Mouse (Mus musculus) MEL (cell line): ENCODE results near the gene Dnah6. TPM values are rescaled to one million over a fixed set of nuclear protein-coding genes. Genes with fewer than 3 reads are reported as not detected.

ENCODE experiments used
- DNase-seq: peaks from one replicate; pipeline ENCODE4 v3.0.0; 2011; ENCODE audit warnings: low read depth, low spot score
- H3K27ac ChIP-seq: 2 replicates; pipeline ENCODE4 v1.5.1; 2012; ENCODE audit warnings: low read depth, mild to moderate bottlenecking, control low read depth, low read length, moderate library complexity; ENCODE audit not compliant: control insufficient read depth
- H3K27me3 ChIP-seq, 2 experiments: fragments of 150-350 bp in 1 of 2; sonication (generic) in 1 of 2; 2 replicates each; pipeline ENCODE4 v1.6.1; 2012; ENCODE audit warnings: low read length in 2 of 2, mild to moderate bottlenecking in 2 of 2, improper control_type of control experiment in 1 of 2, moderate library complexity in 1 of 2; ENCODE audit not compliant: insufficient read depth in 2 of 2, control insufficient read depth in 1 of 2
- H3K36me3 ChIP-seq, 2 experiments: 2 replicates each; pipeline ENCODE4 v1.6.1; 2012 to 2014; ENCODE audit warnings: low read length in 2 of 2, improper control_type of control experiment in 1 of 2, inconsistent platforms in 1 of 2, mild to moderate bottlenecking in 1 of 2; ENCODE audit not compliant: insufficient read depth in 2 of 2, control insufficient read depth in 1 of 2
- H3K4me1 ChIP-seq, 2 experiments: fragments of 150-350 bp in 1 of 2; sonication (generic) in 1 of 2; 2 replicates each; pipeline ENCODE4 v1.6.1; 2012; ENCODE audit warnings: low read length in 2 of 2, improper control_type of control experiment in 1 of 2, mild to moderate bottlenecking in 1 of 2; ENCODE audit not compliant: insufficient read depth in 2 of 2, control insufficient read depth in 1 of 2
- H3K4me3 ChIP-seq, 2 experiments: fragments of 150-350 bp in 1 of 2; sonication (generic) in 1 of 2; 2 replicates each; pipeline ENCODE4 v1.5.1; 2012; ENCODE audit warnings: low read depth in 2 of 2, low read length in 2 of 2, mild to moderate bottlenecking in 2 of 2, moderate library complexity in 2 of 2, control low read depth in 1 of 2, improper control_type of control experiment in 1 of 2; ENCODE audit not compliant: control insufficient read depth in 1 of 2, insufficient read depth in 1 of 2
- H3K79me2 ChIP-seq: 2 replicates; pipeline ENCODE4 v1.6.1; 2012; ENCODE audit warnings: mild to moderate bottlenecking, low read length, moderate library complexity; ENCODE audit not compliant: control insufficient read depth, poor library complexity, insufficient read depth
- H3K9ac ChIP-seq: 2 replicates; pipeline ENCODE4 v1.6.1; 2012; ENCODE audit warnings: low read depth, mild to moderate bottlenecking, control low read depth, low read length, moderate library complexity; ENCODE audit not compliant: control insufficient read depth, poor library complexity, severe bottlenecking
- H3K9me3 ChIP-seq: fragments of 150-350 bp; sonication (generic); replicated peaks from 2 replicates; pipeline ENCODE4 v1.6.1; 2012; ENCODE audit warnings: mild to moderate bottlenecking, low read length, improper control_type of control experiment, moderate library complexity; ENCODE audit not compliant: insufficient read depth
- BHLHE40 ChIP-seq: IDR thresholded peaks from 2 replicates; pipeline ENCODE4 v1.6.1; 2012; ENCODE audit warnings: low read depth, mild to moderate bottlenecking, inconsistent platforms, low read length, improper control_type of control experiment, borderline replicate concordance
- CHD1 ChIP-seq: IDR thresholded peaks from 2 replicates; pipeline ENCODE4 v1.6.1; 2012; ENCODE audit warnings: low read depth, mild to moderate bottlenecking, inconsistent platforms, low read length, improper control_type of control experiment
- E2F4 ChIP-seq: IDR thresholded peaks from 2 replicates; pipeline ENCODE4 v1.6.1; 2011; ENCODE audit warnings: low read depth, low read length, improper control_type of control experiment, borderline replicate concordance
- EP300 ChIP-seq, 2 experiments: IDR thresholded peaks; 2 replicates each; pipeline ENCODE4 v1.6.1; 2011; ENCODE audit warnings: improper control_type of control experiment in 2 of 2, low read length in 2 of 2, low read depth in 1 of 2, mild to moderate bottlenecking in 1 of 2
- ETS1 ChIP-seq: IDR thresholded peaks from 2 replicates; pipeline ENCODE4 v1.6.1; 2012; ENCODE audit warnings: low read depth, mild to moderate bottlenecking, inconsistent platforms, low read length, improper control_type of control experiment, moderate library complexity
- KAT2A ChIP-seq: conservative IDR thresholded peaks from 2 replicates; pipeline ENCODE4 v1.6.1; 2012; ENCODE audit warnings: low read depth, low read length, improper control_type of control experiment, inconsistent platforms
- MAFK ChIP-seq: IDR thresholded peaks from 2 replicates; pipeline ENCODE4 v1.6.1; 2011; ENCODE audit warnings: low read depth, mild to moderate bottlenecking, low read length, improper control_type of control experiment, borderline replicate concordance
- MAX ChIP-seq: IDR thresholded peaks from 2 replicates; pipeline ENCODE4 v1.6.1; 2011; ENCODE audit warnings: low read length, improper control_type of control experiment
- MAZ ChIP-seq: IDR thresholded peaks from 2 replicates; pipeline ENCODE4 v1.6.1; 2012; ENCODE audit warnings: low read depth, mild to moderate bottlenecking, inconsistent platforms, low read length, improper control_type of control experiment
- MYB ChIP-seq: IDR thresholded peaks from 2 replicates; pipeline ENCODE4 v1.6.1; 2011; ENCODE audit warnings: mild to moderate bottlenecking, low read depth, low read length, improper control_type of control experiment
- NELFE ChIP-seq: IDR thresholded peaks from 2 replicates; pipeline ENCODE4 v1.6.1; 2011; ENCODE audit warnings: low read depth, low read length, improper control_type of control experiment
- NRF1 ChIP-seq: IDR thresholded peaks from 2 replicates; pipeline ENCODE4 v1.6.1; 2014; ENCODE audit warnings: low read depth, mild to moderate bottlenecking, inconsistent platforms, low read length, improper control_type of control experiment, moderate library complexity; ENCODE audit not compliant: poor library complexity, insufficient read depth, severe bottlenecking
- POLR2AphosphoS5 ChIP-seq: IDR thresholded peaks from 2 replicates; pipeline ENCODE4 v1.6.1; 2012; ENCODE audit warnings: low read depth, borderline replicate concordance, mild to moderate bottlenecking, inconsistent platforms, low read length, moderate library complexity, mixed read lengths
- RAD21 ChIP-seq: IDR thresholded peaks from 2 replicates; pipeline ENCODE4 v1.6.1; 2011; ENCODE audit warnings: mild to moderate bottlenecking, low read depth, low read length, improper control_type of control experiment
- RCOR1 ChIP-seq: IDR thresholded peaks from 2 replicates; pipeline ENCODE4 v1.6.1; 2012; ENCODE audit warnings: low read depth, mild to moderate bottlenecking, inconsistent platforms, low read length, improper control_type of control experiment
- SIN3A ChIP-seq: IDR thresholded peaks from 2 replicates; pipeline ENCODE4 v1.6.1; 2012; ENCODE audit warnings: low read length, improper control_type of control experiment, inconsistent platforms
- SMC3 ChIP-seq: IDR thresholded peaks from 2 replicates; pipeline ENCODE4 v1.6.1; 2011; ENCODE audit warnings: low read depth, low read length, improper control_type of control experiment
- TBP ChIP-seq: IDR thresholded peaks from 2 replicates; pipeline ENCODE4 v1.8.0; 2011; ENCODE audit warnings: low read depth, low read length, improper control_type of control experiment
- TCF12 ChIP-seq: IDR thresholded peaks from 2 replicates; pipeline ENCODE4 v1.6.1; 2014; ENCODE audit warnings: low read depth, mild to moderate bottlenecking, inconsistent platforms, low read length, improper control_type of control experiment, moderate library complexity
- UBTF ChIP-seq: IDR thresholded peaks from 2 replicates; pipeline ENCODE4 v1.6.1; 2012; ENCODE audit warnings: low read depth, mild to moderate bottlenecking, inconsistent platforms, low read length, improper control_type of control experiment, moderate library complexity, borderline replicate concordance; ENCODE audit not compliant: insufficient read depth
- USF1 ChIP-seq: IDR thresholded peaks from 2 replicates; pipeline ENCODE4 v1.6.1; 2014; ENCODE audit warnings: low read depth, mild to moderate bottlenecking, inconsistent platforms, low read length, improper control_type of control experiment, moderate library complexity
- USF2 ChIP-seq, 2 experiments: IDR thresholded peaks; 2 replicates each; pipeline ENCODE4 v1.6.1; 2011 to 2012; ENCODE audit warnings: improper control_type of control experiment in 2 of 2, low read length in 2 of 2, borderline replicate concordance in 1 of 2, inconsistent platforms in 1 of 2, low read depth in 1 of 2, mild to moderate bottlenecking in 1 of 2; ENCODE audit not compliant: insufficient read depth in 1 of 2
- ZC3H11A ChIP-seq: IDR thresholded peaks from 2 replicates; pipeline ENCODE4 v1.6.1; 2012; ENCODE audit warnings: low read depth, mild to moderate bottlenecking, inconsistent platforms, low read length, improper control_type of control experiment
- polyA plus RNA-seq, 2 experiments: library from polyadenylated mRNA; stranded (reverse) in 1 of 2; unstranded in 1 of 2; fragments of >175 nt in 1 of 2; fragments of >200 nt in 1 of 2; gene quantifications; 2 replicates each; pipeline versions ENCODE4 v1.2.1 to v1.2.4; 2012; ENCODE audit warnings: low replicate concordance in 2 of 2, low read depth in 1 of 2; ENCODE audit not compliant: insufficient read length in 2 of 2, insufficient read depth in 1 of 2, missing spikeins in 1 of 2
- total RNA-seq: library from RNA; depleted of rRNA; stranded (reverse); fragments of 300-350 nt; gene quantifications from 2 replicates; pipeline ENCODE4 v1.2.3, GENCODE M21; 2012

The Dnah6 gene
- total and polyA plus RNA-seq, 3 experiments, result not detected

- Histone ChIP-seq H3K9ac (no peak overlapping the region), H3K79me2 (no peaks in the 10 kb centered on the region), H3K27ac (no peak overlapping the region), H3K4me3 (no peak overlapping the region), H3K27me3 (no peaks in the 10 kb centered on the region), H3K36me3 (no peaks in the 10 kb centered on the region), H3K9me3 (no peaks in the 10 kb centered on the region), H3K4me1 (no peaks in the 10 kb centered on the region)
- TF ChIP-seq USF1, result no peak
- no peak for TF ChIP-seq E2F4
- TF ChIP-seq ETS1, result no peak
- no peak for TF ChIP-seq UBTF
- TF ChIP-seq ZC3H11A, result no peak
- TF ChIP-seq TCF12, result no peak
- no peak for TF ChIP-seq MAZ
- no peak for DNase-seq
Observed at GRCm38 (mm10) chr6:73055347-73055746, 166.1 kb downstream of the Dnah6 start.

GRCm38 (mm10) chr6:73054807-73055206 lies 166.6 kb downstream of the Dnah6 start:
- Histone ChIP-seq H3K9ac (no peak overlapping the region), H3K27ac (no peak overlapping the region), H3K36me3 (no peaks in the 10 kb centered on the region), H3K4me3 (no peak overlapping the region), H3K79me2 (no peaks in the 10 kb centered on the region), H3K4me1 (no peaks in the 10 kb centered on the region), H3K9me3 (no peaks in the 10 kb centered on the region), H3K27me3 (no peaks in the 10 kb centered on the region)
- TF ChIP-seq POLR2AphosphoS5, result no peak
- no peak for TF ChIP-seq RCOR1
- no peak for TF ChIP-seq SMC3
- no peak for TF ChIP-seq NELFE
- TF ChIP-seq NRF1, result no peak
- no peak for TF ChIP-seq EP300 (IDR thresholded peaks at IDR 0.05; ENCODE audit: low read depth in 1 of 2, low read length in 2 of 2)
- TF ChIP-seq MYB, result no peak
- no peak for TF ChIP-seq CHD1
- TF ChIP-seq BHLHE40, result no peak
- TF ChIP-seq SIN3A, result no peak
- no peak for TF ChIP-seq RAD21
- no peak for TF ChIP-seq USF2 (IDR thresholded peaks at IDR 0.05; ENCODE audit: borderline replicate concordance in 1 of 2, insufficient read depth in 1 of 2, low read depth in 1 of 2, low read length in 2 of 2)
- no peak for TF ChIP-seq TBP
- no peak for TF ChIP-seq KAT2A
- TF ChIP-seq MAX, result no peak
- no peak for TF ChIP-seq MAFK
- DNase-seq, result no peak
